Mouse (Mus musculus) WW6 (cell line): ENCODE data around the gene Nsl1.

Experiments
- DNase-seq: peaks from one replicate; pipeline ENCODE4 v3.0.0-alpha.2; 2013; ENCODE audit warnings: low read depth, low spot score

Nsl1 gene

GRCm38 (mm10) chr1:191135406-191135805, 72.6 kb downstream of the Nsl1 start:
- DNase-seq: no peak
